Mouse (Mus musculus) mouse trophoblast stem cell (cell line): ENCODE data around the gene Olfr139.

ENCODE experiments used
- in situ Hi-C, 2 experiments: fragments of 300-500 bp; cut with MseI, MboI; formaldehyde crosslinking; loops; 2 replicates in 1 of 2; 3 replicates in 1 of 2; pipeline ENCODE4 v1.15.1; 2025

The Olfr139 gene

GRCm38 (mm10) chr11:74056451-74056850 is at the start of gene Olfr139, which contains the start of gene Olfr399:
Olfr139 (minus strand) TSS chr11:74056551.
Olfr399 (minus strand) TSS chr11:74056615.
- in situ Hi-C loops, result loop anchor here in 1 of 2 experiments (25.0 kb wide), 1 partner anchor 306 kb away; the partner anchor contains the start of genes Olfr411 and Olfr412

GRCm38 (mm10) chr11:74105066-74105465 is 48.7 kb upstream of the Olfr139 start:
- in situ Hi-C loops, result no loop called here

DNA sequence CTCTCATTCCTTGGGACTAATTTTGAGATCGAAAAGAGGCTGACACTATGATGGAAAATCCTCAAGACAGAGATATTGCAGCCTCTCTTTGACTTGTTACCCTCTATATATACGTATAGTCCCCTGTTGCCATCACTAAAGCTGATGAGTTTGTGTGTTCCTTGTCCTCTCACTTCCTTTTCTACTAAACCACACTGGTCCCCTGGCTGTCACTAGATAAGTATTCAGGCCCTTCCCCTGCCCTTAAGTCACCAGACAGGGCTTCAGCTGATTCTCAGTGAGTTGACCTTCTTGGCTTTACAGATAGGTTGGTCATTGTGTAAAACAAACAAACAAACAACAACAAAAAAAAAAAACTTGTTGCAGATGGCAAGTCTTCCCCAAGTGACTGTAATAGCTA is 45.2 kb upstream of the Olfr139 start:
- in situ Hi-C loops, result no loop called here

DNA sequence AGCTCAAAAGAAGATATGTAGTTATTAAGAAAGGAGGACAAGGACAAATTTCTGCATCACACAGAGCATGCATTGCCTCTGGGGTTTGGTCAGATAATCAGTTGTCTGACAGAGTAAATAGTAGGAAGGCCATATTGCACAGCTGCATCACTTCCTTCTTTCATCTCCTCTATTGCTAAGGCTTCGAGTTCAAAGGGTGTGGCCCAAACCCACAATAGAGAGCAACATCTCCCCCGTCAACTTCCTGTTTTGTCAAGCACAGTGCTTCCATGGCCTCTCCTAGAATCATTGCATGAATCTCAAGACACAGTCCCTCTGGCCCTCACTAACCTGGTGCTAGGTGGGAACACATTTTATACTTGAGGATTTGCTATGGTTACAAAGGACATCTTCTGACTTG is 44.4 kb upstream of the Olfr139 start:
- in situ Hi-C loops, result no loop called here

DNA sequence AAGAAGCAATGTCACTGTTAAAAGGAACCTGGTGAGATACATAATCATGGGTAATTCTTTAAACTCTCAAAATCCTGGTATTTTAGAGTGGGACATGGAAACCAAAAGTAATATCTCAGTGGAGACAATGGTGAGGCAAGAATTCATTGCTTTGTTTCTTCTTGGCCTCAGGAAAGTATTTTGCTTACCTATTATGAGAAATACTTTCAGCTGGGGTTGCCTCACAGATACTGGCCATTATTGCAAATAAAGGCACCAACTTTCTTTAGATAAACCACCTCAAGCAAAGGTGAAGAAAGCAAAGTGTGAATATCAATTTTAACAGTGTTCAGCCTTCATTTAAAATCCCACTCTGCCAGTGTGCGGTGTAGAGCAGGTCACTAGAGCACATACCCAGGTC is 13.3 kb upstream of the Olfr139 start, which contains the start of gene Zfp616:
TSS of gene Zfp616 (plus strand) at position 301 of the 400 bp plus-strand sequence.
- in situ Hi-C loops, result loop anchor here (10.0 to 25.0 kb wide), 3 partner anchors 293 to 465 kb away; partner anchors contain the start of genes Olfr412 (in 2 of the 2) and Olfr411 (in 1 of the 2)

DNA sequence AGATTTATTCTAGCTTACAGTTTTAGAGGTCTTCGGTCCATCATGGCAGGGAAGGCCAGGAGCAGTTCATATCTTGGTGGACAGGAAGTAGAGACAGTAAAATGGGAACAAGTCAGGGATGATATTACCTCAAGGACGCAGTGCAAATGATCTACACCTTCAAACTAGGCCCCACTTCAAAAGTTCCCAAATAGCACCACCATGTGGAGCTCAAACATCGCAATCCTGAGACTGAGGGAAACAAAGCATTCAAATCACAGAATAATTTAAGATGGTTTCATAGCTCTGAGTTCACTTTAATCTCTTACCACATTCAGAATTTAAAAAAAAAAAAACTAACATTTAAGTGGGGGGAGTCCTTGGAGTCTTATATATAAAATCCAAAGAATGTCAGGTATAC is 5.0 kb downstream of the Olfr139 start:
- in situ Hi-C loops, result loop anchor here in 1 of 2 experiments (25.0 kb wide), 1 partner anchor 311 kb away; the partner anchor contains the start of genes Olfr411 and Olfr412
